Mouse (Mus musculus): ENCODE measurements at regions not wholly inside any gene's neighbourhood (a gene's known extent, or its start where the extent isn't known, plus 50 kb on each side); places are given as distances from the start of the nearest gene placed in this dataset.

GRCm38 (mm10) chr15:69389575-69389974 is 2888.9 kb upstream of the Lrrc6 start:
- in situ Hi-C loops (cut with MboI, MseI), result no loop called here

- in situ Hi-C loops (cut with MboI, MseI), result no loop called here
Measured at GRCm38 (mm10) chr15:69387466-69387865, 2886.8 kb upstream of the Lrrc6 start.

- in situ Hi-C loops (cut with MboI, MseI), result no loop called here
Measured at GRCm38 (mm10) chr15:69365440-69365839, 2864.7 kb upstream of the Lrrc6 start.

- in situ Hi-C loops (cut with MboI, MseI), result loop anchor here in 1 of 2 experiments (10.0 kb wide), 1 partner anchor 405 kb away; no protein-coding TSS in a partner anchor
Measured at GRCm38 (mm10) chr15:69350053-69350739, 2849.5 kb upstream of the Lrrc6 start.

GRCm38 (mm10) chr15:69346065-69346464 is 2845.4 kb upstream of the Lrrc6 start:
- in situ Hi-C loops (cut with MboI, MseI), result loop anchor here in 1 of 2 experiments (10.0 kb wide), 1 partner anchor 61 kb away; no protein-coding TSS in a partner anchor

- in situ Hi-C loops (cut with MboI, MseI), result loop anchor here in 1 of 2 experiments (10.0 kb wide), 1 partner anchor 58 kb away; no protein-coding TSS in a partner anchor
Measured at GRCm38 (mm10) chr15:69342759-69343158, 2842.0 kb upstream of the Lrrc6 start.

- in situ Hi-C loops (cut with MboI, MseI), result no loop called here
Measured at GRCm38 (mm10) chr15:69336491-69336890, 2835.8 kb upstream of the Lrrc6 start.

- in situ Hi-C loops (cut with MboI, MseI), result no loop called here
Measured at GRCm38 (mm10) chr15:69326537-69326936, 2825.8 kb upstream of the Lrrc6 start.

- in situ Hi-C loops (cut with MboI, MseI), result loop anchor here in 1 of 2 experiments (10.0 kb wide), 1 partner anchor 768 kb away; no protein-coding TSS in a partner anchor
Measured at GRCm38 (mm10) chr15:69303100-69303499, 2802.4 kb upstream of the Lrrc6 start.

- in situ Hi-C loops (cut with MboI, MseI), result no loop called here
Measured at GRCm38 (mm10) chr15:69291273-69291672, 2790.6 kb upstream of the Lrrc6 start.

- in situ Hi-C loops (cut with MboI, MseI), result no loop called here
Measured at GRCm38 (mm10) chr15:69275546-69276255, 2775.0 kb upstream of the Lrrc6 start.

- in situ Hi-C loops (cut with MboI, MseI), result no loop called here
Measured at GRCm38 (mm10) chr15:69274225-69274766, 2773.6 kb upstream of the Lrrc6 start.

GRCm38 (mm10) chr15:69273518-69273917 is 2772.8 kb upstream of the Lrrc6 start:
- in situ Hi-C loops (cut with MboI, MseI), result no loop called here

- in situ Hi-C loops (cut with MboI, MseI), result no loop called here
Measured at GRCm38 (mm10) chr15:69261940-69262339, 2761.2 kb upstream of the Lrrc6 start.

GRCm38 (mm10) chr15:69257161-69257778 is 2756.6 kb upstream of the Lrrc6 start:
- in situ Hi-C loops (cut with MboI, MseI), result loop anchor here in 1 of 2 experiments (10.0 kb wide), 1 partner anchor 598 kb away; no protein-coding TSS in a partner anchor

GRCm38 (mm10) chr15:69253698-69254097 is 2753.0 kb upstream of the Lrrc6 start:
- in situ Hi-C loops (cut with MboI, MseI), result loop anchor here in 1 of 2 experiments (10.0 kb wide), 1 partner anchor 601 kb away; no protein-coding TSS in a partner anchor

- in situ Hi-C loops (cut with MboI, MseI), result loop anchor here in 1 of 2 experiments (10.0 kb wide), 1 partner anchor 603 kb away; no protein-coding TSS in a partner anchor
Measured at GRCm38 (mm10) chr15:69252095-69252494, 2751.4 kb upstream of the Lrrc6 start.

- in situ Hi-C loops (cut with MboI, MseI), result no loop called here
Measured at GRCm38 (mm10) chr15:69246190-69246966, 2745.7 kb upstream of the Lrrc6 start.

GRCm38 (mm10) chr15:69235271-69235670 is 2734.6 kb upstream of the Lrrc6 start:
- in situ Hi-C loops (cut with MboI, MseI), result no loop called here

GRCm38 (mm10) chr15:69224619-69225587 is 2724.2 kb upstream of the Lrrc6 start:
- in situ Hi-C loops (cut with MboI, MseI), result no loop called here
